Mouse (Mus musculus) lung, embryonic 16.5 days (tissue): ENCODE measurements around the gene Efhc1. TPM values are rescaled to one million over a fixed set of nuclear protein-coding genes. Genes with fewer than 3 reads are reported as not detected.
A peak's percentile ranks its signal among the peaks of the same experiment; 100 is the strongest.

Source experiments
- ATAC-seq: fragments of 200-750 bp; cut with Nextera tagmentation; 2 replicates; pipeline ENCODE4 v1.8.0; 2017; ENCODE audit warnings: low read depth, mild to moderate bottlenecking, moderate library complexity
- H3K27ac ChIP-seq: fragments of 300-500 bp; sonication (generic); 2 replicates; pipeline ENCODE4 v1.5.1; 2014; ENCODE audit warnings: mild to moderate bottlenecking, control low read depth, low read length
- H3K27me3 ChIP-seq: fragments of 300-500 bp; sonication (generic); 2 replicates; pipeline ENCODE4 v1.6.1; 2014; ENCODE audit warnings: low read depth, low read length, mixed read lengths; ENCODE audit not compliant: control insufficient read depth, insufficient read depth
- H3K36me3 ChIP-seq: fragments of 300-500 bp; sonication (generic); 2 replicates; pipeline ENCODE4 v1.6.1; 2014; ENCODE audit warnings: low read length; ENCODE audit not compliant: control insufficient read depth, insufficient read depth
- H3K4me1 ChIP-seq: fragments of 300-500 bp; sonication (generic); replicated peaks from 2 replicates; pipeline ENCODE4 v1.6.1; 2014; ENCODE audit warnings: low read length, mixed read lengths; ENCODE audit not compliant: control insufficient read depth, insufficient read depth
- H3K4me2 ChIP-seq: fragments of 300-500 bp; sonication (generic); 2 replicates; pipeline ENCODE4 v1.6.1; 2014; ENCODE audit warnings: low read depth, low read length, control low read depth
- H3K4me3 ChIP-seq: fragments of 300-500 bp; sonication (generic); 2 replicates; pipeline ENCODE4 v1.5.1; 2014; ENCODE audit warnings: mild to moderate bottlenecking, low read length, control low read depth
- H3K9ac ChIP-seq: fragments of 300-500 bp; sonication (generic); 2 replicates; pipeline ENCODE4 v1.6.1; 2014; ENCODE audit warnings: low read length, control low read depth
- H3K9me3 ChIP-seq: fragments of 300-500 bp; sonication (generic); 2 replicates; pipeline ENCODE4 v1.6.1; 2016; ENCODE audit warnings: low read length; ENCODE audit not compliant: control insufficient read depth
- WGBS: fragments of 180-500 bp; shearing (Covaris S2); extraction: QIAGEN DNeasy Blood & Tissue Kit; methylation state at CpG from one replicate; pipeline ENCODE4 v1.1.7; 2014; 5-methylcytosine and 5-hydroxymethylcytosine counted together
- polyA plus RNA-seq: library from polyadenylated mRNA; unstranded; fragments of >200 nt; fragmentation: Nextera tagmentation; extraction: Ambion mirVana; gene quantifications from 2 replicates; pipeline ENCODE4 v1.2.1, GENCODE M21; 2015

Gene Efhc1
- polyA plus RNA-seq, 1 experiment from 2014 or later: 8.1 TPM

- no peaks in the 10 kb centered on the region for H3K27me3 ChIP-seq
- H3K4me3 ChIP-seq: no peak overlapping the region
- no peak overlapping the region for H3K4me2 ChIP-seq
- peaks cover 2% of the 10 kb centered on the region; the same call in 1 of the 2 replicates for H3K4me1 ChIP-seq
- no peak overlapping the region for H3K27ac ChIP-seq
- H3K9ac ChIP-seq: no peak overlapping the region
- 52% methylated on average over 7 of the region's 7 CpGs for WGBS
- peak; percentile 48 for ATAC-seq
- H3K9me3 ChIP-seq: no peaks in the 10 kb centered on the region
- no peaks in the 10 kb centered on the region for H3K36me3 ChIP-seq
Observed at GRCm38 (mm10) chr1:20995331-20995986, 44.0 kb downstream of the Efhc1 start.

GRCm38 (mm10) chr1:20996603-20997327 lies 45.3 kb downstream of the Efhc1 start:
- no peak overlapping the region for H3K4me3 ChIP-seq
- no peak overlapping the region for H3K27ac ChIP-seq
- no peak overlapping the region for H3K4me2 ChIP-seq
- no peaks in the 10 kb centered on the region for H3K9me3 ChIP-seq
- H3K4me1 ChIP-seq: peaks cover 2% of the 10 kb centered on the region; the same call in 1 of the 2 replicates
- no peak overlapping the region for H3K9ac ChIP-seq
- peaks cover 6% of the 10 kb centered on the region for H3K36me3 ChIP-seq
- no peaks in the 10 kb centered on the region for H3K27me3 ChIP-seq
- ATAC-seq: 0 out of 2 replicates have a peak, but pooled peaks have one; percentile 18
- 34% methylated on average over 17 of the region's 17 CpGs for WGBS

- ATAC-seq: no peak
- peaks cover 2% of the 10 kb centered on the region; the same call in 1 of the 2 replicates for H3K4me1 ChIP-seq
- H3K9ac ChIP-seq: no peak overlapping the region
- H3K36me3 ChIP-seq: peaks cover 6% of the 10 kb centered on the region
- no peaks in the 10 kb centered on the region for H3K9me3 ChIP-seq
- no peak overlapping the region for H3K4me3 ChIP-seq
- H3K27ac ChIP-seq: no peak overlapping the region
- no peaks in the 10 kb centered on the region for H3K27me3 ChIP-seq
- no peak overlapping the region for H3K4me2 ChIP-seq
- 61% methylated on average over 2 of the region's 2 CpGs for WGBS
Observed at GRCm38 (mm10) chr1:20997328-20997689, 45.9 kb downstream of the Efhc1 start.

GRCm38 (mm10) chr1:20997881-20998389 lies 46.5 kb downstream of the Efhc1 start:
- Histone ChIP-seq H3K36me3 (peaks cover 6% of the 10 kb centered on the region), H3K4me3 (no peak overlapping the region), H3K9me3 (no peaks in the 10 kb centered on the region), H3K4me1 (peaks cover 6% of the 10 kb centered on the region), H3K27me3 (no peaks in the 10 kb centered on the region), H3K27ac (no peak overlapping the region), H3K4me2 (no peak overlapping the region), H3K9ac (no peak overlapping the region)
- no peak for ATAC-seq
- WGBS: 48% methylated on average over 13 of the region's 13 CpGs

- ATAC-seq: peak; percentile 94
- H3K36me3 ChIP-seq: peaks cover 19% of the 10 kb centered on the region
- 63% methylated on average over 14 of the region's 14 CpGs for WGBS
Observed at GRCm38 (mm10) chr1:21002246-21003142, 51.1 kb downstream of the Efhc1 start.

GRCm38 (mm10) chr1:21004596-21004995 lies 53.2 kb downstream of the Efhc1 start:
- H3K9me3 ChIP-seq: no peaks in the 10 kb centered on the region
- H3K27ac ChIP-seq: no peak overlapping the region
- H3K9ac ChIP-seq: no peak overlapping the region
- ATAC-seq: no peak
- no peaks in the 10 kb centered on the region for H3K27me3 ChIP-seq
- H3K4me1 ChIP-seq: peaks cover 7% of the 10 kb centered on the region
- H3K4me3 ChIP-seq: no peak overlapping the region
- H3K4me2 ChIP-seq: no peak overlapping the region
- 55% methylated on average over 8 of the region's 8 CpGs for WGBS
- peaks cover 19% of the 10 kb centered on the region for H3K36me3 ChIP-seq

More at GRCm38 (mm10) chr1:21002246-21003142, 51.1 kb downstream of the Efhc1 start:
- H3K9me3 ChIP-seq: no peaks in the 10 kb centered on the region
- peak overlapping the region; percentile 50; the same call in 1 of the 2 replicates for H3K27ac ChIP-seq
- H3K27me3 ChIP-seq: no peaks in the 10 kb centered on the region
- no peak overlapping the region for H3K4me3 ChIP-seq
- H3K4me1 ChIP-seq: peaks cover 7% of the 10 kb centered on the region
- H3K4me2 ChIP-seq: no peak overlapping the region
- no peak overlapping the region for H3K9ac ChIP-seq

- H3K36me3 ChIP-seq: peaks cover 19% of the 10 kb centered on the region
- no peak for ATAC-seq
- WGBS: 85% methylated on average over 5 of the region's 5 CpGs
Observed at GRCm38 (mm10) chr1:21006775-21007174, 55.3 kb downstream of the Efhc1 start.

GRCm38 (mm10) chr1:21007941-21008701 lies 56.7 kb downstream of the Efhc1 start:
- H3K36me3 ChIP-seq: peaks cover 26% of the 10 kb centered on the region
- no peak overlapping the region for H3K4me2 ChIP-seq
- no peak for ATAC-seq
- no peak overlapping the region for H3K4me3 ChIP-seq
- no peaks in the 10 kb centered on the region for H3K9me3 ChIP-seq
- WGBS: 58% methylated on average over 7 of the region's 7 CpGs
- peaks cover 5% of the 10 kb centered on the region for H3K4me1 ChIP-seq
- no peak overlapping the region for H3K9ac ChIP-seq
- no peaks in the 10 kb centered on the region for H3K27me3 ChIP-seq
- no peak overlapping the region for H3K27ac ChIP-seq

More at GRCm38 (mm10) chr1:21006775-21007174, 55.3 kb downstream of the Efhc1 start:
- Histone ChIP-seq H3K9me3 (no peaks in the 10 kb centered on the region), H3K27ac (no peak overlapping the region), H3K4me3 (no peak overlapping the region), H3K27me3 (no peaks in the 10 kb centered on the region), H3K9ac (no peak overlapping the region), H3K4me2 (no peak overlapping the region), H3K4me1 (peaks cover 10% of the 10 kb centered on the region)
